Mouse (Mus musculus) MEL (cell line): ENCODE measurements at regions not wholly inside any gene's neighbourhood (a gene's known extent, or its start where the extent isn't known, plus 50 kb on each side); places are given as distances from the start of the nearest gene placed in this dataset.

Source experiments
- DNase-seq: peaks from one replicate; pipeline ENCODE4 v3.0.0; 2011; ENCODE audit warnings: low read depth, low spot score
- H3K27ac ChIP-seq: 2 replicates; pipeline ENCODE4 v1.5.1; 2012; ENCODE audit warnings: low read depth, mild to moderate bottlenecking, control low read depth, low read length, moderate library complexity; ENCODE audit not compliant: control insufficient read depth
- H3K27me3 ChIP-seq, 2 experiments: fragments of 150-350 bp in 1 of 2; sonication (generic) in 1 of 2; 2 replicates each; pipeline ENCODE4 v1.6.1; 2012; ENCODE audit warnings: low read length in 2 of 2, mild to moderate bottlenecking in 2 of 2, improper control_type of control experiment in 1 of 2, moderate library complexity in 1 of 2; ENCODE audit not compliant: insufficient read depth in 2 of 2, control insufficient read depth in 1 of 2
- H3K36me3 ChIP-seq, 2 experiments: 2 replicates each; pipeline ENCODE4 v1.6.1; 2012 to 2014; ENCODE audit warnings: low read length in 2 of 2, improper control_type of control experiment in 1 of 2, inconsistent platforms in 1 of 2, mild to moderate bottlenecking in 1 of 2; ENCODE audit not compliant: insufficient read depth in 2 of 2, control insufficient read depth in 1 of 2
- H3K4me1 ChIP-seq, 2 experiments: fragments of 150-350 bp in 1 of 2; sonication (generic) in 1 of 2; 2 replicates each; pipeline ENCODE4 v1.6.1; 2012; ENCODE audit warnings: low read length in 2 of 2, improper control_type of control experiment in 1 of 2, mild to moderate bottlenecking in 1 of 2; ENCODE audit not compliant: insufficient read depth in 2 of 2, control insufficient read depth in 1 of 2
- H3K4me3 ChIP-seq, 2 experiments: fragments of 150-350 bp in 1 of 2; sonication (generic) in 1 of 2; 2 replicates each; pipeline ENCODE4 v1.5.1; 2012; ENCODE audit warnings: low read depth in 2 of 2, low read length in 2 of 2, mild to moderate bottlenecking in 2 of 2, moderate library complexity in 2 of 2, control low read depth in 1 of 2, improper control_type of control experiment in 1 of 2; ENCODE audit not compliant: control insufficient read depth in 1 of 2, insufficient read depth in 1 of 2
- H3K79me2 ChIP-seq: 2 replicates; pipeline ENCODE4 v1.6.1; 2012; ENCODE audit warnings: mild to moderate bottlenecking, low read length, moderate library complexity; ENCODE audit not compliant: control insufficient read depth, poor library complexity, insufficient read depth
- H3K9ac ChIP-seq: 2 replicates; pipeline ENCODE4 v1.6.1; 2012; ENCODE audit warnings: low read depth, mild to moderate bottlenecking, control low read depth, low read length, moderate library complexity; ENCODE audit not compliant: control insufficient read depth, poor library complexity, severe bottlenecking
- H3K9me3 ChIP-seq: fragments of 150-350 bp; sonication (generic); replicated peaks from 2 replicates; pipeline ENCODE4 v1.6.1; 2012; ENCODE audit warnings: mild to moderate bottlenecking, low read length, improper control_type of control experiment, moderate library complexity; ENCODE audit not compliant: insufficient read depth
- CTCF ChIP-seq, 3 experiments: IDR thresholded peaks in 2 of 3; conservative IDR thresholded peaks in 1 of 3; 2 replicates each; pipeline ENCODE4 v1.5.1; 2011 to 2012; ENCODE audit warnings: low read length in 3 of 3, low read depth in 2 of 3, mild to moderate bottlenecking in 2 of 3, improper control_type of control experiment in 1 of 3, inconsistent platforms in 1 of 3, mixed read lengths in 1 of 3, moderate library complexity in 1 of 3; ENCODE audit not compliant: control insufficient read depth in 1 of 3, insufficient read depth in 1 of 3, poor library complexity in 1 of 3, severe bottlenecking in 1 of 3
- EP300 ChIP-seq, 2 experiments: IDR thresholded peaks; 2 replicates each; pipeline ENCODE4 v1.6.1; 2011; ENCODE audit warnings: improper control_type of control experiment in 2 of 2, low read length in 2 of 2, low read depth in 1 of 2, mild to moderate bottlenecking in 1 of 2
- ETS1 ChIP-seq: IDR thresholded peaks from 2 replicates; pipeline ENCODE4 v1.6.1; 2012; ENCODE audit warnings: low read depth, mild to moderate bottlenecking, inconsistent platforms, low read length, improper control_type of control experiment, moderate library complexity
- GABPA ChIP-seq: IDR thresholded peaks from 2 replicates; pipeline ENCODE4 v1.6.1; 2012; ENCODE audit warnings: low read depth, mild to moderate bottlenecking, inconsistent platforms, low read length, improper control_type of control experiment, moderate library complexity
- GATA1 ChIP-seq: IDR thresholded peaks from 2 replicates; pipeline ENCODE4 v1.6.1; 2011; ENCODE audit warnings: low read depth, low read length, improper control_type of control experiment
- HCFC1 ChIP-seq: IDR thresholded peaks from 2 replicates; pipeline ENCODE4 v1.6.1; 2012; ENCODE audit warnings: low read depth, mild to moderate bottlenecking, inconsistent platforms, low read length, improper control_type of control experiment, moderate library complexity
- JUND ChIP-seq: IDR thresholded peaks from 2 replicates; pipeline ENCODE4 v1.6.1; 2011; ENCODE audit warnings: low read depth, mild to moderate bottlenecking, improper control_type of control experiment, low read length
- MAX ChIP-seq: IDR thresholded peaks from 2 replicates; pipeline ENCODE4 v1.6.1; 2011; ENCODE audit warnings: low read length, improper control_type of control experiment
- MEF2A ChIP-seq: IDR thresholded peaks from 2 replicates; pipeline ENCODE4 v1.6.1; 2014; ENCODE audit warnings: low read depth, mild to moderate bottlenecking, inconsistent platforms, low read length, improper control_type of control experiment; ENCODE audit not compliant: poor library complexity, insufficient replicate concordance, severe bottlenecking; ENCODE audit errors: extremely low read depth
- MYB ChIP-seq: IDR thresholded peaks from 2 replicates; pipeline ENCODE4 v1.6.1; 2011; ENCODE audit warnings: mild to moderate bottlenecking, low read depth, low read length, improper control_type of control experiment
- MYC ChIP-seq: IDR thresholded peaks from 2 replicates; pipeline ENCODE4 v1.6.1; 2011; ENCODE audit warnings: low read depth, mild to moderate bottlenecking, low read length, improper control_type of control experiment, moderate library complexity
- POLR2AphosphoS2 ChIP-seq: IDR thresholded peaks from 2 replicates; pipeline ENCODE4 v1.6.1; 2011; ENCODE audit warnings: low read length, improper control_type of control experiment
- RAD21 ChIP-seq: IDR thresholded peaks from 2 replicates; pipeline ENCODE4 v1.6.1; 2011; ENCODE audit warnings: mild to moderate bottlenecking, low read depth, low read length, improper control_type of control experiment
- RCOR1 ChIP-seq: IDR thresholded peaks from 2 replicates; pipeline ENCODE4 v1.6.1; 2012; ENCODE audit warnings: low read depth, mild to moderate bottlenecking, inconsistent platforms, low read length, improper control_type of control experiment
- SIN3A ChIP-seq: IDR thresholded peaks from 2 replicates; pipeline ENCODE4 v1.6.1; 2012; ENCODE audit warnings: low read length, improper control_type of control experiment, inconsistent platforms
- TBP ChIP-seq: IDR thresholded peaks from 2 replicates; pipeline ENCODE4 v1.8.0; 2011; ENCODE audit warnings: low read depth, low read length, improper control_type of control experiment
- TCF12 ChIP-seq: IDR thresholded peaks from 2 replicates; pipeline ENCODE4 v1.6.1; 2014; ENCODE audit warnings: low read depth, mild to moderate bottlenecking, inconsistent platforms, low read length, improper control_type of control experiment, moderate library complexity
- UBTF ChIP-seq: IDR thresholded peaks from 2 replicates; pipeline ENCODE4 v1.6.1; 2012; ENCODE audit warnings: low read depth, mild to moderate bottlenecking, inconsistent platforms, low read length, improper control_type of control experiment, moderate library complexity, borderline replicate concordance; ENCODE audit not compliant: insufficient read depth
- USF1 ChIP-seq: IDR thresholded peaks from 2 replicates; pipeline ENCODE4 v1.6.1; 2014; ENCODE audit warnings: low read depth, mild to moderate bottlenecking, inconsistent platforms, low read length, improper control_type of control experiment, moderate library complexity
- ZC3H11A ChIP-seq: IDR thresholded peaks from 2 replicates; pipeline ENCODE4 v1.6.1; 2012; ENCODE audit warnings: low read depth, mild to moderate bottlenecking, inconsistent platforms, low read length, improper control_type of control experiment
- ZKSCAN1 ChIP-seq: IDR thresholded peaks from 2 replicates; pipeline ENCODE4 v1.6.1; 2012; ENCODE audit warnings: low read depth, mild to moderate bottlenecking, inconsistent platforms, low read length, improper control_type of control experiment, moderate library complexity
- ZNF384 ChIP-seq: IDR thresholded peaks from 2 replicates; pipeline ENCODE4 v1.6.1; 2012; ENCODE audit warnings: low read depth, mild to moderate bottlenecking, inconsistent platforms, low read length, improper control_type of control experiment

GRCm38 (mm10) chr9:91904066-91904465, 288.7 kb upstream of the Plscr5 start:
- no peak overlapping the region for H3K9ac ChIP-seq
- H3K79me2 ChIP-seq, result no peaks in the 10 kb centered on the region
- no peaks in the 10 kb centered on the region for H3K9me3 ChIP-seq
- no peak overlapping the region for H3K27ac ChIP-seq
- H3K27me3 ChIP-seq, result no peaks in the 10 kb centered on the region
- TF ChIP-seq TCF12, result no peak
- no peak for TF ChIP-seq MAX
- no peaks in the 10 kb centered on the region for H3K36me3 ChIP-seq
- no peak overlapping the region for H3K4me3 ChIP-seq
- no peaks in the 10 kb centered on the region for H3K4me1 ChIP-seq
- DNase-seq, result no peak

- H3K4me1 ChIP-seq, result no peaks in the 10 kb centered on the region
- H3K4me3 ChIP-seq, result no peak overlapping the region
- no peak overlapping the region for H3K9ac ChIP-seq
- H3K36me3 ChIP-seq, result no peaks in the 10 kb centered on the region
- DNase-seq, result no peak
- H3K79me2 ChIP-seq, result no peaks in the 10 kb centered on the region
- no peaks in the 10 kb centered on the region for H3K9me3 ChIP-seq
- no peak overlapping the region for H3K27ac ChIP-seq
- no peaks in the 10 kb centered on the region for H3K27me3 ChIP-seq
- TF ChIP-seq GATA1, result no peak
- no peak for TF ChIP-seq UBTF
- no peak for TF ChIP-seq JUND
- TF ChIP-seq ZC3H11A, result no peak
- TF ChIP-seq ZNF384, result no peak
- TF ChIP-seq EP300 (IDR thresholded peaks at IDR 0.05; ENCODE audit: low read depth in 1 of 2, low read length in 2 of 2), result no peak
- no peak for TF ChIP-seq SIN3A
- TF ChIP-seq TBP, result no peak
- TF ChIP-seq RAD21, result no peak
- no peak for TF ChIP-seq CTCF (IDR thresholded peaks at IDR 0.05 in 2 of 3, conservative IDR thresholded peaks at IDR 0.05 in 1 of 3; ENCODE audit: control insufficient read depth in 1 of 3, insufficient read depth in 1 of 3, low read depth in 2 of 3, low read length in 3 of 3, poor library complexity in 1 of 3, severe bottlenecking in 1 of 3)
- no peak for TF ChIP-seq MEF2A
- TF ChIP-seq RCOR1, result no peak
- no peak for TF ChIP-seq MYC
- TF ChIP-seq ETS1, result no peak
- no peak for TF ChIP-seq MAX
- TF ChIP-seq, all 39 proteins: peak for 0
Observed at GRCm38 (mm10) chr9:91900956-91901355, 291.8 kb upstream of the Plscr5 start.

GRCm38 (mm10) chr9:91876823-91877222, 315.9 kb upstream of the Plscr5 start:
- Histone ChIP-seq H3K4me1 (no peaks in the 10 kb centered on the region), H3K4me3 (no peak overlapping the region), H3K27me3 (no peaks in the 10 kb centered on the region), H3K79me2 (no peaks in the 10 kb centered on the region), H3K9me3 (no peaks in the 10 kb centered on the region), H3K9ac (no peak overlapping the region), H3K27ac (no peak overlapping the region), H3K36me3 (no peaks in the 10 kb centered on the region)
- DNase-seq, result no peak
- TF ChIP-seq SIN3A, result no peak
- no peak for TF ChIP-seq TCF12
- no peak for TF ChIP-seq MYB
- TF ChIP-seq USF1, result no peak
- no peak for TF ChIP-seq ZKSCAN1
- no peak for TF ChIP-seq HCFC1
- TF ChIP-seq EP300 (IDR thresholded peaks at IDR 0.05; ENCODE audit: low read depth in 1 of 2, low read length in 2 of 2), result no peak
- TF ChIP-seq GABPA, result no peak
- TF ChIP-seq POLR2AphosphoS2, result no peak
- TF ChIP-seq GATA1, result no peak
- no peak for TF ChIP-seq MYC
